Mouse (Mus musculus) heart, embryonic 14.5 days (tissue): ENCODE data around the gene Slc22a15. TPM values are rescaled to one million over a fixed set of nuclear protein-coding genes. Genes with fewer than 3 reads are reported as not detected.

Experiments
- ATAC-seq: fragments of 200-750 bp; cut with Nextera tagmentation; 2 replicates; pipeline ENCODE4 v1.8.0; 2017; ENCODE audit warnings: low read depth, moderate TSS enrichment; ENCODE audit not compliant: insufficient number of reproducible peaks, insufficient read depth, low FRiP score
- H3K27ac ChIP-seq, 2 experiments: fragments of 200-500 bp in 1 of 2; fragments of 300-500 bp in 1 of 2; sonication (generic) in 1 of 2; replicated peaks in 1 of 2; 2 replicates each; pipeline ENCODE4 v1.5.1; 2012 to 2014; ENCODE audit warnings: low read depth in 2 of 2, low read length in 2 of 2, control low read depth in 1 of 2, mild to moderate bottlenecking in 1 of 2, mixed read lengths in 1 of 2; ENCODE audit not compliant: control insufficient read depth in 1 of 2, insufficient read depth in 1 of 2
- H3K27me3 ChIP-seq: fragments of 300-500 bp; sonication (generic); 2 replicates; pipeline ENCODE4 v1.6.1; 2014; ENCODE audit warnings: mild to moderate bottlenecking, low read length, control low read depth; ENCODE audit not compliant: control insufficient read depth, insufficient read depth
- H3K36me3 ChIP-seq: fragments of 300-500 bp; sonication (generic); 2 replicates; pipeline ENCODE4 v1.6.1; 2014; ENCODE audit warnings: mild to moderate bottlenecking, control low read depth, low read length, mixed read lengths; ENCODE audit not compliant: control insufficient read depth, insufficient read depth
- H3K4me1 ChIP-seq, 2 experiments: fragments of 200-500 bp in 1 of 2; fragments of 300-500 bp in 1 of 2; sonication (generic) in 1 of 2; 2 replicates each; pipeline ENCODE4 v1.6.1; 2012 to 2014; ENCODE audit warnings: low read length in 2 of 2, control low read depth in 1 of 2, mixed read lengths in 1 of 2; ENCODE audit not compliant: control insufficient read depth in 2 of 2, insufficient read depth in 2 of 2
- H3K4me2 ChIP-seq: fragments of 300-500 bp; sonication (generic); 2 replicates; pipeline ENCODE4 v1.6.1; 2014; ENCODE audit warnings: mild to moderate bottlenecking, low read length
- H3K4me3 ChIP-seq, 2 experiments: fragments of 200-500 bp in 1 of 2; fragments of 300-500 bp in 1 of 2; sonication (generic) in 1 of 2; 2 replicates each; pipeline ENCODE4 v1.5.1; 2012 to 2014; ENCODE audit warnings: low read length in 2 of 2, mild to moderate bottlenecking in 2 of 2, control low read depth in 1 of 2, low read depth in 1 of 2, moderate library complexity in 1 of 2; ENCODE audit not compliant: control insufficient read depth in 1 of 2, insufficient read depth in 1 of 2
- H3K9ac ChIP-seq: fragments of 300-500 bp; sonication (generic); 2 replicates; pipeline ENCODE4 v1.6.1; 2014; ENCODE audit warnings: mild to moderate bottlenecking, low read length
- H3K9me3 ChIP-seq: fragments of 300-500 bp; sonication (generic); 2 replicates; pipeline ENCODE4 v1.6.1; 2016; ENCODE audit warnings: low read length, control low read depth; ENCODE audit not compliant: control insufficient read depth
- WGBS: fragments of 180-500 bp; shearing (Covaris S2); extraction: QIAGEN DNeasy Blood & Tissue Kit; methylation state at CpG from one replicate; pipeline ENCODE4 v1.1.7; 2014; 5-methylcytosine and 5-hydroxymethylcytosine counted together
- polyA plus RNA-seq: library from polyadenylated mRNA; unstranded; fragments of >200 nt; fragmentation: Nextera tagmentation; extraction: Ambion mirVana; gene quantifications from 2 replicates; pipeline ENCODE4 v1.2.1, GENCODE M21; 2014

Gene Slc22a15
- polyA plus RNA-seq, 1 experiment from 2014 or later: 6.1 TPM

GRCm38 (mm10) chr3:101842372-101843094, 81.7 kb downstream of the Slc22a15 start:
- no peak overlapping the region for H3K4me3 ChIP-seq
- no peaks in the 10 kb centered on the region for H3K27me3 ChIP-seq
- H3K27ac ChIP-seq: no peak overlapping the region
- no peak for ATAC-seq
- 72% methylated on average over 7 of the region's 7 CpGs for WGBS
- H3K9me3 ChIP-seq: no peaks in the 10 kb centered on the region
- H3K36me3 ChIP-seq: no peaks in the 10 kb centered on the region
- H3K4me2 ChIP-seq: no peak overlapping the region
- H3K9ac ChIP-seq: no peak overlapping the region
- H3K4me1 ChIP-seq: no peaks in the 10 kb centered on the region

GRCm38 (mm10) chr3:101839327-101839726, 84.9 kb downstream of the Slc22a15 start:
- 88% methylated on average over 9 of the region's 9 CpGs for WGBS
- Histone ChIP-seq H3K27me3 (no peaks in the 10 kb centered on the region), H3K4me3 (no peak overlapping the region), H3K9ac (no peak overlapping the region), H3K27ac (no peak overlapping the region), H3K4me1 (peaks cover 2 to 11% of the 10 kb centered on the region in 2 experiments; a peak in 2 of 4 replicates), H3K9me3 (no peaks in the 10 kb centered on the region), H3K36me3 (no peaks in the 10 kb centered on the region), H3K4me2 (no peak overlapping the region)
- ATAC-seq: no peak

DNA sequence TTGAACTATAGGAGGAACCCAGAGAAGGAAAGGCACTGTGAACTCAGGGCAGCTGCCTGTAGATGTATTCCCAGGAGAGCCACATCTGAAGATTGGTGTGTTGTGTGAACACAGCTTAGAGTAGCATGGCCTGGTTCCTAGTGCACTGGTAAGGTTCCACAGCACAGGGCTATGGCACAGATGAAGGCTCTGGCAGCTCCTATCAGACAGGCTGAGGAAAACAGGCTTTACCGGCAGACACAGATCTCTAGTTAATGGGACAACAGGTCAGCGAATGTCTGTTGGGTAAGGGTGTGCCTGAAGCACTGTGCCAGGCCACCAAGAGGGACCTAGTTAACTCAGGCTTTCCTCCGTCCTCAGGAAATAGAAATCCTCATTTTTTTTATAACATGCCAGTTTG, 87.3 kb downstream of the Slc22a15 start:
- Histone ChIP-seq H3K9ac (no peak overlapping the region), H3K4me2 (no peak overlapping the region), H3K4me1 (peaks cover 2 to 13% of the 10 kb centered on the region in 2 experiments; a peak in 2 of 4 replicates), H3K36me3 (no peaks in the 10 kb centered on the region), H3K9me3 (no peaks in the 10 kb centered on the region), H3K27me3 (no peaks in the 10 kb centered on the region), H3K4me3 (no peak overlapping the region), H3K27ac (no peak overlapping the region)
- ATAC-seq: no peak
- 82% methylated on average over 3 of the region's 3 CpGs for WGBS

GRCm38 (mm10) chr3:101836532-101836931, 87.7 kb downstream of the Slc22a15 start:
- Histone ChIP-seq H3K4me1 (peaks cover 6 to 18% of the 10 kb centered on the region in 2 experiments), H3K4me3 (peak overlapping the region; percentile 26 to 30), H3K9me3 (no peaks in the 10 kb centered on the region), H3K36me3 (no peaks in the 10 kb centered on the region), H3K4me2 (peak overlapping the region; percentile 69), H3K9ac (peak overlapping the region; percentile 64), H3K27ac (peak overlapping the region in 1 of 2 experiments; percentile 35; a peak in 2 of 4 replicates), H3K27me3 (no peaks in the 10 kb centered on the region)
- WGBS: 73% methylated on average over 5 of the region's 5 CpGs
- no peak; the same call in 1 of the 2 replicates for ATAC-seq

- peak overlapping the region; percentile 26 to 30 for H3K4me3 ChIP-seq
- H3K4me2 ChIP-seq: peak overlapping the region; percentile 69
- H3K27me3 ChIP-seq: no peaks in the 10 kb centered on the region
- peak overlapping the region in 1 of 2 experiments; percentile 35; a peak in 2 of 4 replicates for H3K27ac ChIP-seq
- H3K4me1 ChIP-seq: peaks cover 7 to 21% of the 10 kb centered on the region in 2 experiments
- ATAC-seq: peak; percentile 74
- WGBS: 2% methylated on average over 8 of the region's 8 CpGs
- no peaks in the 10 kb centered on the region for H3K9me3 ChIP-seq
- peak overlapping the region; percentile 64 for H3K9ac ChIP-seq
- no peaks in the 10 kb centered on the region for H3K36me3 ChIP-seq
Observed at GRCm38 (mm10) chr3:101836045-101836444, 88.2 kb downstream of the Slc22a15 start.

- WGBS: 35% methylated on average over 10 of the region's 10 CpGs
- Histone ChIP-seq H3K9me3 (no peaks in the 10 kb centered on the region), H3K27ac (no peak overlapping the region), H3K4me2 (no peak overlapping the region), H3K4me1 (peaks cover 7 to 18% of the 10 kb centered on the region in 2 experiments), H3K36me3 (no peaks in the 10 kb centered on the region), H3K4me3 (no peak overlapping the region), H3K27me3 (no peaks in the 10 kb centered on the region), H3K9ac (no peak overlapping the region)
- ATAC-seq: no peak
Observed at GRCm38 (mm10) chr3:101831189-101831858, 92.9 kb downstream of the Slc22a15 start.

GRCm38 (mm10) chr3:101829881-101830616, 94.2 kb downstream of the Slc22a15 start:
- H3K36me3 ChIP-seq: no peaks in the 10 kb centered on the region
- H3K9me3 ChIP-seq: no peaks in the 10 kb centered on the region
- no peak overlapping the region for H3K4me2 ChIP-seq
- 78% methylated on average over 10 of the region's 10 CpGs for WGBS
- H3K4me3 ChIP-seq: no peak overlapping the region
- no peak for ATAC-seq
- H3K27me3 ChIP-seq: no peaks in the 10 kb centered on the region
- no peak overlapping the region for H3K27ac ChIP-seq
- H3K9ac ChIP-seq: no peak overlapping the region
- H3K4me1 ChIP-seq: peaks cover 5 to 11% of the 10 kb centered on the region in 2 experiments
